Mouse (Mus musculus) embryonic facial prominence, embryonic 11.5 days (tissue): ENCODE results near the gene Mfsd4b1. TPM values are rescaled to one million over a fixed set of nuclear protein-coding genes. Genes with fewer than 3 reads are reported as not detected.
"Not testable (repeated sequence)": the region's sequence is repeated elsewhere in the genome, so short reads cannot be mapped to it uniquely, and the experiment has no call there.

Experiments
- ATAC-seq: fragments of 200-750 bp; cut with Nextera tagmentation; replicated peaks from 2 replicates; pipeline ENCODE4 v1.8.0; 2017; ENCODE audit warnings: low read depth; ENCODE audit not compliant: insufficient number of reproducible peaks, low FRiP score, low TSS enrichment
- DNase-seq: peaks from one replicate; pipeline ENCODE4 v3.0.0-alpha.2; 2015; ENCODE audit warnings: low spot score
- H3K27ac ChIP-seq: fragments of 300-500 bp; sonication (generic); replicated peaks from 2 replicates; pipeline ENCODE4 v1.5.1; 2014; ENCODE audit warnings: mild to moderate bottlenecking, low read depth, low read length, control low read depth
- H3K27me3 ChIP-seq: fragments of 300-500 bp; sonication (generic); 2 replicates; pipeline ENCODE4 v1.6.1; 2014; ENCODE audit warnings: mild to moderate bottlenecking, low read length, moderate library complexity, mixed read lengths; ENCODE audit not compliant: control insufficient read depth, insufficient read depth
- H3K36me3 ChIP-seq: fragments of 300-500 bp; sonication (generic); replicated peaks from 2 replicates; pipeline ENCODE4 v1.6.1; 2014; ENCODE audit warnings: low read depth, mild to moderate bottlenecking, low read length, moderate library complexity, mixed read lengths; ENCODE audit not compliant: control insufficient read depth, insufficient read depth
- H3K4me1 ChIP-seq: fragments of 300-500 bp; sonication (generic); 2 replicates; pipeline ENCODE4 v1.6.1; 2014; ENCODE audit warnings: low read length, mixed read lengths; ENCODE audit not compliant: control insufficient read depth, insufficient read depth
- H3K4me2 ChIP-seq: fragments of 300-500 bp; sonication (generic); 2 replicates; pipeline ENCODE4 v1.6.1; 2014; ENCODE audit warnings: low read depth, mild to moderate bottlenecking, control low read depth, low read length, moderate library complexity
- H3K4me3 ChIP-seq: fragments of 300-500 bp; sonication (generic); 2 replicates; pipeline ENCODE4 v1.5.1; 2014; ENCODE audit warnings: low read depth, low read length, control low read depth
- H3K9ac ChIP-seq: fragments of 300-500 bp; sonication (generic); replicated peaks from 2 replicates; pipeline ENCODE4 v1.6.1; 2014; ENCODE audit warnings: mild to moderate bottlenecking, control low read depth, low read length
- H3K9me3 ChIP-seq: fragments of 300-500 bp; sonication (generic); replicated peaks from 2 replicates; pipeline ENCODE4 v1.6.1; 2016; ENCODE audit warnings: mild to moderate bottlenecking, low read length, inconsistent platforms, mixed read lengths; ENCODE audit not compliant: control insufficient read depth
- WGBS: fragments of 180-500 bp; shearing (Covaris S2); extraction: QIAGEN DNeasy Blood & Tissue Kit; methylation state at CpG from one replicate; pipeline ENCODE4 v1.1.7; 2014; 5-methylcytosine and 5-hydroxymethylcytosine counted together
- polyA plus RNA-seq: library from polyadenylated mRNA; unstranded; fragments of >200 nt; fragmentation: Nextera tagmentation; extraction: Ambion mirVana; gene quantifications from 2 replicates; pipeline ENCODE4 v1.2.1, GENCODE M21; 2014

Mfsd4b1 gene
- polyA plus RNA-seq, 1 experiment from 2014 or later, result not detected

DNA sequence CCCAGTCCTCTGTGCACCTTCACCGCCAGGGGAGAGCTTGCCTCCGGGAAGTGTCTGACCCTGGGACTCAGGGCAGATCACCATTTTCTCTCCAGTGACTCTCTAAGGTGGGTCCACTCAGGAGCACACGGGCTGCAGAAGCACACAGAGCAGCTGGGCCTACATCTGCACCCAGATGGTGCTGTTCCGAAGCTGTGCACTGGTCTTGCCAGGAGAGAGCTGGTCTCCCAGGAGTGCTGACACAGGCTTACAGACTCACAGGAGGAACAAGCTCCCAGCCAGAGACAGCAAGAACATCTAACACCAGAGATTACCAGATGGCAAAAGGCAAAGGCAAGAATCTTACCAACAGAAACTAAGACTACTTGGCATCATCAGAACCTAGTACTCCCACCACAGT is 16.2 kb downstream of the Mfsd4b1 start:
- not testable (repeated sequence) for DNase-seq
- WGBS, result 81% methylated on average over 4 of the region's 4 CpGs

DNA sequence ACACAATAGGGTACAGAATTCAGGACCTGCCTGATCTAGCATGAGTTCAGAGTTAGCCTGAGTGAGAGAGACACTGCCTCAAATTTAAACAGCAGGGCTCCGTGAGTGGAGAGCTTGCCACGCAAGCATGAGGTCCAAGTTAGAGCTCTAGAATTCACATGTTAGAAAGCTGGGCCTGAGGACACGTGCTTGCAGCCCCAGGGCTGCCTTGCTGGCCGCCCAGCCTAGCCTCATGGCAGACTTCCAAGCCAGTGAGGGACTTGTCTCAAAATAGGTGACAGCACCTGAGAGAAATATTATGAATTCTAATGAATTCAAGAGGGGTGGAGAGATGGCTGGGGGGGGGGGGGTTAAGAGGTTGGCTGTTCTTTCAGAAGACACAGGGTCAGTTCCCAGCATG is 17.1 kb downstream of the Mfsd4b1 start:
- no peak overlapping the region for H3K27ac ChIP-seq
- H3K27me3 ChIP-seq, result no peaks in the 10 kb centered on the region
- H3K4me3 ChIP-seq, result no peak overlapping the region
- DNase-seq (no peak), ATAC-seq (no peak)
- H3K4me2 ChIP-seq, result no peak overlapping the region
- H3K36me3 ChIP-seq, result no peaks in the 10 kb centered on the region
- H3K4me1 ChIP-seq, result no peaks in the 10 kb centered on the region
- 92% methylated on average over 4 of the region's 4 CpGs for WGBS
- no peak overlapping the region for H3K9ac ChIP-seq
- no peaks in the 10 kb centered on the region for H3K9me3 ChIP-seq

More for the DNA sequence above, 16.2 kb downstream of the Mfsd4b1 start:
- not testable (repeated sequence) for H3K27ac ChIP-seq, H3K4me3 ChIP-seq, H3K27me3 ChIP-seq, H3K4me2 ChIP-seq, H3K4me1 ChIP-seq, ATAC-seq, H3K9ac ChIP-seq, H3K36me3 ChIP-seq, H3K9me3 ChIP-seq

DNA sequence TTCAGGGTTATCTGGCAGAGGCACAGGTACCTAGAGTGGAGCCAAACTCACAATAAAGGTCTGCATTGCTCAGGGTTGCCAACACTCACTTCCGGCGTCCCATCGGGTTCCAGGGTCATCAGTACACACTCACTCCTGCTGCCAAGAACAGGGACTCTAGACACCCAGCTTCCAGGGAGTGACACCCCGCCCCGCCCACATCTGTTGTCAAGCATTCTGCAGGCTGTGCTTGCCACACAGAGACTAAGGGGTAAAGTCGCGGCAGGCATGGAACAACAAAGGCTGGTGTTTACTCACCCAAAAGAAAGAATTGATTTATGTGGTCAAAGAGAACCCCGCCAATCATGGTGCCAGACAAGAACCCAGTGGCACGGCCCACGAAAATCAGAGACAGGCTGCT is 18.1 kb downstream of the Mfsd4b1 start:
- 68% methylated on average over 10 of the region's 10 CpGs for WGBS
- H3K36me3 ChIP-seq, result no peaks in the 10 kb centered on the region
- no peaks in the 10 kb centered on the region for H3K27me3 ChIP-seq
- H3K4me1 ChIP-seq, result no peaks in the 10 kb centered on the region
- H3K27ac ChIP-seq, result no peak overlapping the region
- H3K9ac ChIP-seq, result no peak overlapping the region
- no peak overlapping the region for H3K4me3 ChIP-seq
- H3K9me3 ChIP-seq, result no peaks in the 10 kb centered on the region
- no peak overlapping the region for H3K4me2 ChIP-seq
- DNase-seq, result no peak
- no peak for ATAC-seq

DNA sequence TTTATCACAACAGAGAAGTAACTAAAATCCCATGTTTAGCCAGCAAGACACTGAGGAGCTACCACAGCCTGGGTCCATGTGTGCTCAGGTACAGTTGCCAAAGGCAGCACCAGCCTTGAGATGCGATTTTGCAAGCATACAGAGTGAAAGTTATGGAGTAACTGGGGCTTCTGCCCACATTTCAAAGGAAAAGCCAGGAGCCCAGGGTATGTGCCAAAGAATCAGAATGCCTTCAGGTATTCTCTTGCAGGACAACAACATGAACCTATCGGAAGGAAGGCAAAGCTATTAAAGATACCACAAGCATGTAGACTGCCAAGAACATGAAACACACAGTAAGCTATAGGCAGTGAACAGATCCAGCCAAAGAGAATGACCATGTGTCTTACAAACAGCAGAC is 24.3 kb downstream of the Mfsd4b1 start:
- H3K27ac ChIP-seq, result no peak overlapping the region
- no peak overlapping the region for H3K4me3 ChIP-seq
- WGBS, result 93% methylated on average over 2 of the region's 2 CpGs
- no peak for ATAC-seq
- H3K4me2 ChIP-seq, result no peak overlapping the region
- H3K4me1 ChIP-seq, result no peaks in the 10 kb centered on the region
- no peak overlapping the region for H3K9ac ChIP-seq
- no peaks in the 10 kb centered on the region for H3K36me3 ChIP-seq
- H3K9me3 ChIP-seq, result no peaks in the 10 kb centered on the region
- DNase-seq, result no peak
- no peaks in the 10 kb centered on the region for H3K27me3 ChIP-seq

DNA sequence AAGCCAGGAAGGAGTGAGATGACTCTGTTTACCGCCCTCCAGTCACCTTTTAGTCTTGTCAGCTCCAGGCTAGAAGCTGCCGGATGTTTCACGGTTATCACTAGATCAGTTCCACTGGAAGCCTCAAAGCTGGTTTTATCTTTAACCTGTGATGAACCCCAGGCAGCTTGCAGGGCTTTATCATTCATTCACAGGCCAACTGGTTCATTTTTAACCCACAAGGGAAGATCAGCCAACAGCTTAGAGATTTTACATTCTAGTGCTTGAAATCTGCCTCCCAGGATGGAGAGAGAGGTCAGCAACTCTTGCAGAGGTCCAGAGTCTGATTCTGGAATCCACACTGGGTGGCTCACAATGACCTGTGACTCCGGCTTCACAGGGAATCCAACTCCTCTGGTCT is 33.9 kb downstream of the Mfsd4b1 start:
- H3K9ac ChIP-seq, result no peak overlapping the region
- no peak overlapping the region for H3K4me2 ChIP-seq
- WGBS, result 54% methylated on average over 4 of the region's 4 CpGs
- H3K4me1 ChIP-seq, result no peaks in the 10 kb centered on the region
- H3K27me3 ChIP-seq, result no peaks in the 10 kb centered on the region
- ATAC-seq (no peak), DNase-seq (no peak)
- no peaks in the 10 kb centered on the region for H3K9me3 ChIP-seq
- H3K36me3 ChIP-seq, result no peaks in the 10 kb centered on the region
- no peak overlapping the region for H3K27ac ChIP-seq
- H3K4me3 ChIP-seq, result no peak overlapping the region

DNA sequence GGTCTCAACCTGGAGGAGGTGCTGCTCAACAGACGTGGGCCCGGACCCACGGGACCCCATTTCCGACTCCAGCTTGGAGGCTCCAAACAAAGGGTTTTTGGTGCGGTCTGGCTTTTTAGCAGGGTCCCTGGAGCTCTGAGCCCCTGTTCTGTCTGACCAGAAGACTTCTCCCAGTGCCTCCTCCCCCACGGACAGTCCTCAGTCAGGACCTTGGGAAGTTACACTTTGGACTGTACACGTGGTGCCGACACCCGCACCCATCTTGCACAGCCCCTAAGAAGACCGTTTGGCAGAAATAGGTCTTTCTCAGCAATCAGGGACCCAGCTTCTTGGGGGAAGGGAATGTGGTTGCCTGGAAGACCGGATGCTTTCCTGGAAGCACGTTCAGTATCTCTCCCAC is 38.6 kb downstream of the Mfsd4b1 start, which contains the start of gene Mfsd4b5:
TSS of gene Mfsd4b5 (minus strand) at position 181 of the 400 bp plus-strand sequence.
- H3K4me1 ChIP-seq, result no peaks in the 10 kb centered on the region
- DNase-seq (no peak), ATAC-seq (no peak)
- H3K27me3 ChIP-seq, result no peaks in the 10 kb centered on the region
- H3K27ac ChIP-seq, result no peak within 1 kb of the TSS
- no peaks in the 10 kb centered on the region for H3K9me3 ChIP-seq
- H3K4me2 ChIP-seq, result no peak within 1 kb of the TSS
- no peaks in the 10 kb centered on the region for H3K36me3 ChIP-seq
- H3K9ac ChIP-seq, result no peak within 1 kb of the TSS
- 89% methylated on average over 12 of the region's 12 CpGs for WGBS
- H3K4me3 ChIP-seq, result no peak within 1 kb of the TSS

DNA sequence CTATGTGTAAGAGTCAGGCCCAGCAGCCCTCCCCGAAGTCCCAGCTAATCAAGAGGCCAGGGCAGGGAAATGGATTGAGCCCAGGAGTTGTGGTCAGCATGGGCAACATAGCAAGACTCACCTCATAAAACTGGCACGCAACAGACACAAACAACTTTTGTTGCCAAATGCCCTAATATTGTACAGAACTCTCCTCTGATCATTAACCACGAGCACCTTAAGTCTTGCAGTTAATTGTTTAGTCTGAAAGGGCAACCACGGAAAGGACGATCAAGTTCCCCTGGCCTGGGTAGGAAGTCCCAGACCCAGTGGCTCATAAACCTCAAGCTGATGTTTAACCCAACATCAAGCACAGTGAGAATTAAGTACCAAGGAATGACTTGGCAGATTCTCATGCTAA is 42.5 kb downstream of the Mfsd4b1 start:
- Histone ChIP-seq H3K27me3 (no peaks in the 10 kb centered on the region), H3K4me3 (no peak overlapping the region), H3K4me2 (no peak overlapping the region), H3K9ac (no peak overlapping the region), H3K27ac (no peak overlapping the region), H3K4me1 (no peaks in the 10 kb centered on the region), H3K9me3 (peaks cover 2% of the 10 kb centered on the region; the same call in 1 of the 2 replicates), H3K36me3 (no peaks in the 10 kb centered on the region)
- DNase-seq, result no peak
- 73% methylated on average over 5 of the region's 5 CpGs for WGBS
- no peak for ATAC-seq

DNA sequence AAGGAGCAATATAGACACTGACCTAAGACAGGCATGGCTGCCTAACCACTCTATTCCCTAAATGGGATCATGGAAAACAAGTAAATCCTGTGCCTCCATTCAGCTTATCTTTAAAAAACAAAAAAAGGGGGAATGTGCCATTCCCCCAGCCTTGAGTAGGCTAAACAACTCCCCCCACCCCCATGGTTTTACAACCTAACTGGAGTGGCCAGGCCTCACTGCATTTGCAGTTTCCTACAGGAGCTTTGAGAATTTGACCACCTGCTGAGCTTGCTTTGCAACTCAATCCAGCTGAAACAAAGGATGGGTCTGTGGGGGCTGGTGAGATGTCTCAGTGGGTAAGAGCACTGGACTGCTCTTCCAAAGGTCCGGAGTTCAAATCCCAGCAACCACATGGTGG is 46.8 kb downstream of the Mfsd4b1 start:
- ATAC-seq (no peak), DNase-seq (no peak)
- Histone ChIP-seq H3K4me2 (no peak overlapping the region), H3K27ac (no peak overlapping the region), H3K9ac (no peak overlapping the region), H3K36me3 (no peaks in the 10 kb centered on the region), H3K9me3 (peaks cover 2% of the 10 kb centered on the region; the same call in 1 of the 2 replicates), H3K4me3 (no peak overlapping the region), H3K27me3 (no peaks in the 10 kb centered on the region), H3K4me1 (no peaks in the 10 kb centered on the region)
- WGBS, result 96% methylated on average over 1 of the region's 1 CpGs
